Mouse (Mus musculus) v-Abl transformed pro-B cells (cell line): ENCODE measurements around the gene Mllt11.

Experiments
- in situ Hi-C, 2 experiments: fragments of 400-800 bp; cut with MboI; formaldehyde crosslinking; loops; one replicate each; pipeline ENCODE4 v1.15.1; 2025; ENCODE audit not compliant: unreplicated experiment in 2 of 2

Mllt11 gene

GRCm38 (mm10) chr3:95231298-95232221, at the start of gene Mllt11:
Mllt11 (minus strand) TSS chr3:95232171.
- in situ Hi-C loops: no loop called here

- in situ Hi-C loops: no loop called here
Observed at GRCm38 (mm10) chr3:95281216-95282126, 49.5 kb upstream of the Mllt11 start, which contains the start of the genes Mindy1 and Prune1. Mindy1 (plus strand) TSS chr3:95281345. Prune1 (minus strand) TSS chr3:95282076.

- in situ Hi-C loops: no loop called here
Observed at GRCm38 (mm10) chr3:95280747-95281146, 48.8 kb upstream of the Mllt11 start.

GRCm38 (mm10) chr3:95277149-95277551, 45.2 kb upstream of the Mllt11 start:
- in situ Hi-C loops: no loop called here

GRCm38 (mm10) chr3:95276428-95276934, 44.5 kb upstream of the Mllt11 start:
- in situ Hi-C loops: no loop called here

DNA sequence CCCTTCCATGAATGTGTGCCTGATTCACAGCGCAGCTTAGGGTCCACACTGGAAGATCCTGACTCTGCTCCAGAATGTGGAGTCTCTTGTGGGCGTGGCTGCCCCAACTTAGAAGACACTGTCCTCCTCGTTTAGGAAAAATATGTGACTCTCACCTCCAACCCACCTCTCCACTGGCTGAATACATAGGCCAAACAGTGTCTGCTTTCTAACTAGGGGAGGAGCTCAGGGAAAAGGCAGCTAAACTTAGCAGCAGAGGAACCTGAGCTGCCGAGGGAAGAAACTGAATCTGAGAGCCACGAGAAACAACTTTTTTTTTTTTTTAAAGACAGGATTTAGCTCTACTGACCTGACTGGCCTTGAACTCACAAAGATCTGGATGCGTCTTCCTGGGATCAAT, 43.2 kb upstream of the Mllt11 start:
- in situ Hi-C loops: no loop called here

- in situ Hi-C loops: loop anchor here in 1 of 2 experiments (25.0 kb wide), 1 partner anchor 137 kb away; the partner anchor contains the start of genes Lysmd1, Scnm1 and Tnfaip8l2
Observed at GRCm38 (mm10) chr3:95274453-95274852, 42.5 kb upstream of the Mllt11 start.

- in situ Hi-C loops: loop anchor here in 1 of 2 experiments (25.0 kb wide), 1 partner anchor 136 kb away; the partner anchor contains the start of genes Lysmd1, Scnm1 and Tnfaip8l2
Observed at GRCm38 (mm10) chr3:95273471-95273870, 41.5 kb upstream of the Mllt11 start.

- in situ Hi-C loops: loop anchor here in 1 of 2 experiments (25.0 kb wide), 1 partner anchor 134 kb away; the partner anchor contains the start of genes Lysmd1, Scnm1 and Tnfaip8l2
Observed at GRCm38 (mm10) chr3:95270766-95271364, 38.9 kb upstream of the Mllt11 start.

GRCm38 (mm10) chr3:95269789-95270188, 37.8 kb upstream of the Mllt11 start:
- in situ Hi-C loops: loop anchor here (5.0 to 25.0 kb wide), 2 partner anchors 57 to 132 kb away; partner anchors contain the start of genes Lysmd1 (in 1 of the 2), Scnm1 (in 1 of the 2) and Tnfaip8l2 (in 1 of the 2)

- in situ Hi-C loops: loop anchor here (5.0 to 25.0 kb wide), 2 partner anchors 56 to 131 kb away; partner anchors contain the start of genes Lysmd1 (in 1 of the 2), Scnm1 (in 1 of the 2) and Tnfaip8l2 (in 1 of the 2)
Observed at GRCm38 (mm10) chr3:95267855-95268254, 35.9 kb upstream of the Mllt11 start.

GRCm38 (mm10) chr3:95266052-95266451, 34.1 kb upstream of the Mllt11 start:
- in situ Hi-C loops: loop anchor here (5.0 to 25.0 kb wide), 2 partner anchors 54 to 129 kb away; partner anchors contain the start of genes Lysmd1 (in 1 of the 2), Scnm1 (in 1 of the 2) and Tnfaip8l2 (in 1 of the 2)

- in situ Hi-C loops: loop anchor here (5.0 to 25.0 kb wide), 4 partner anchors 52 to 202 kb away; partner anchors contain the start of genes Tnfaip8l2 (in 2 of the 2), Lysmd1 (in 1 of the 2) and Scnm1 (in 1 of the 2)
Observed at GRCm38 (mm10) chr3:95264724-95265123, 32.8 kb upstream of the Mllt11 start.

DNA sequence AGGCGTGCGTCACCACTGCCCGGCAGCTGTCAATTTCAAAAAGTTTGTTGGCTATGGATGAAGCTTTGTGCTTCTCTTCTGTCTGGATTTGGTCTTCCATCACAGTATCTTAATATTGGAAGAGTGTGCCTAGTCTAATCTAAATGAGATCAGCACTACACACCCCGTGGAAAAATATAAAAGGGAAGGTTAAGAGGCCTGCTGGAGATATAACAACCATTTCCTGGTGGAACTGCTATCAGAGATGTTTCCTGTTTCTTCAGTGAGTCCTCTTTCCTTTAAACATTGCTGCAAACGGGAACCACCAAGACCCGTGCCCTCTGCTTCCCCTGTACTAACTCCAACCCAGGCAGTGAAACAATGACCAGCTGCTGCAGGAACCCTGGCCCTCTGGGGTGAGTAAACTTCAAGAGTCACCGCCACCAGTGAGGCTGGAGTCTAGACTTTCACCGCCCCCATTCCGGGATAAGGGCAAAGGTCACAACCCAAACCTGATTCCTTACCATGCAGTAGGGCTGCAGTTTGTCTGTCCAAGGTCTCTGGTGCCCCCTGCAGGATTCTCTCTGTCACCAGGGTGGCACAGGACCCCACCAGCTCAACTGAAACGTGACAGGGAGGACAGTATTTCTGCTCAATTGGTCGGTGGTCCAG, 31.2 kb upstream of the Mllt11 start:
- in situ Hi-C loops: loop anchor here (5.0 to 25.0 kb wide), 3 partner anchors 121 to 201 kb away; partner anchors contain the start of genes Tnfaip8l2 (in 2 of the 2), Lysmd1 (in 1 of the 2) and Scnm1 (in 1 of the 2)

DNA sequence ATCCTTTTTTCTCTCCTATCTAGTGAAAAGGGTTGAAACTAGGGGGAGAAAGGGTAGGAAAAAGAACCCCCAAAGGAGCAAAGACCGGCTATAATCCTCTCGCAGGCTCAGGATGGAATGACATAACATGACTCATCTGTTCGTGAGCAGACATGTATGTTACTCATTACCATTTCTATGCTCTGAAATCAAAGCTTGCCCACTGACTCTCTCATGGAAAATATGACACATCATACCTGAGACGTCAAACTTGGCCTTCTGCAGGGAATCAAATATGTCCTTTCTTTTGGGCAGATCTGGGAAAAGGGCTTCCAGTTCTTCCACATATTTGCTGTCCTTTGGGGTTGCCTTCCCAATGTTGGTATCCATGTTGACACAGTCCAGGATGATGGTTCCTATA, 30.0 kb upstream of the Mllt11 start:
- in situ Hi-C loops: loop anchor here (5.0 to 25.0 kb wide), 3 partner anchors 120 to 200 kb away; partner anchors contain the start of genes Tnfaip8l2 (in 2 of the 2), Lysmd1 (in 1 of the 2) and Scnm1 (in 1 of the 2)

GRCm38 (mm10) chr3:95256931-95257330, 25.0 kb upstream of the Mllt11 start:
- in situ Hi-C loops: loop anchor here in 1 of 2 experiments (25.0 kb wide), 1 partner anchor 120 kb away; the partner anchor contains the start of genes Lysmd1, Scnm1 and Tnfaip8l2

DNA sequence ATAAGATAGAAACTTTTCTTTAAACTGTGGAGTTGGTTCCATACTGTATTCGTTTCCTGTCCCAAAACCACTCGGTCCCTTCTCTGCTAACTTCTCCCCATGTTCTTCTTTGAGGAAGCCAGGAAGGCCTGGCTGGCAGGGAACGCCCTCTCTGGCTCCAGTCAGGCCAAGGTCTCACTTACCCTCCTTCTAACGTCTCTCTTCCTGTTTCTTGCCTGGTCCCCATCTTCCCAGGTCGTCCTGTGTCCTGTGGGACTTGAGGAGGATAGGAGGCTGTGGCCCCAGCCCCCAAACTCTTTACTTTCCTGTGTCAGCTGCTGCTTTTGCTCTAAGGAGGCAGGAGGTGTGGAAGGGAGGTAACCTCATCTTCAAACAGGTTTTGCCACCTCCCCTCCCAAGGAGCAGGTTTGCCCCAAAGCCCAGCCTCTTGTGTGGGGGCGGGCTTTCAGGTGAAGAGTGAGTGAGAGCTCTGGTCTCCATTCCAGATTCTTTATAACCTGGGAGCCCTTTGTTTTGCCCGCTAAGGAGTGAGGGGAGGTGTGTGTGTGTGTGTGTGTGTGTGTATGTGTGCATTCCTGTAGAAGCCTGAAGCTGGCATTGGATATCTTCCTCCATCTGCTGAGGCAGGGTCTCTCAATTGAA, 18.9 kb upstream of the Mllt11 start, which contains the start of gene Bnipl:
Gene Bnipl (minus strand): TSS at position 411 of the 642 bp plus-strand sequence.
- in situ Hi-C loops: loop anchor here in 1 of 2 experiments (25.0 kb wide), 1 partner anchor 114 kb away; the partner anchor contains the start of genes Lysmd1, Scnm1 and Tnfaip8l2
